Mouse (Mus musculus): ENCODE results near the gene Clps. TPM values are rescaled to one million over a fixed set of nuclear protein-coding genes. Genes with fewer than 3 reads are reported as not detected.
"Not testable (repeated sequence)": the region's sequence is repeated elsewhere in the genome, so short reads cannot be mapped to it uniquely, and the experiment has no call there.

The Clps gene
- total RNA-seq, 2 experiments from 2014 or later, result not detected

- TF ChIP-seq CTCF (conservative IDR thresholded peaks at IDR 0.05), result no peak
- H3K27ac ChIP-seq, result no peak overlapping the region
- H3K4me3 ChIP-seq, result no peak overlapping the region
- DNase-seq (ENCODE audit: low spot score in 2 of 2), result no peak
These were observed 12.4 kb upstream of the Clps start for GRCm38 (mm10) chr17:28572941-28573340.

GRCm38 (mm10) chr17:28572521-28572920 is 12.0 kb upstream of the Clps start:
- TF ChIP-seq CTCF (conservative IDR thresholded peaks at IDR 0.05), result no peak
- DNase-seq (ENCODE audit: low spot score in 2 of 2), result no peak
- no peak overlapping the region for H3K27ac ChIP-seq
- H3K4me3 ChIP-seq, result no peak overlapping the region

- TF ChIP-seq CTCF (conservative IDR thresholded peaks at IDR 0.05), result no peak
- Histone ChIP-seq H3K4me3 (no peak overlapping the region), H3K27ac (no peak overlapping the region)
- no peak for DNase-seq (ENCODE audit: low spot score in 2 of 2)
These were observed 11.3 kb upstream of the Clps start for GRCm38 (mm10) chr17:28571868-28572267.

GRCm38 (mm10) chr17:28567541-28567940 is 7.0 kb upstream of the Clps start:
- no peak overlapping the region for H3K4me3 ChIP-seq
- no peak for TF ChIP-seq CTCF (conservative IDR thresholded peaks at IDR 0.05)
- H3K27ac ChIP-seq, result no peak overlapping the region
- no peak for DNase-seq (ENCODE audit: low spot score in 2 of 2)

- H3K4me3 ChIP-seq, result no peak overlapping the region
- H3K27ac ChIP-seq, result no peak overlapping the region
- DNase-seq (ENCODE audit: low spot score in 2 of 2), result no peak
- no peak for TF ChIP-seq CTCF (conservative IDR thresholded peaks at IDR 0.05)
These were observed 4.6 kb upstream of the Clps start for GRCm38 (mm10) chr17:28565181-28565580.

GRCm38 (mm10) chr17:28561613-28562012 is 1.0 kb upstream of the Clps start:
- H3K27ac ChIP-seq, result no peak overlapping the region
- H3K4me3 ChIP-seq, result no peak overlapping the region
- DNase-seq (ENCODE audit: low spot score in 2 of 2), result no peak
- no peak for TF ChIP-seq CTCF (conservative IDR thresholded peaks at IDR 0.05)

GRCm38 (mm10) chr17:28557772-28558171 is 2.8 kb downstream of the Clps start:
- no peak for TF ChIP-seq CTCF (conservative IDR thresholded peaks at IDR 0.05)
- Histone ChIP-seq H3K4me3 (no peak overlapping the region), H3K27ac (no peak overlapping the region)
- no peak for DNase-seq (ENCODE audit: low spot score in 2 of 2)

GRCm38 (mm10) chr17:28556635-28557396 is 3.8 kb downstream of the Clps start:
- Histone ChIP-seq H3K27ac (peak overlapping the region; percentile 86; the same call in 1 of the 2 replicates), H3K4me3 (no peak overlapping the region)
- no peak for TF ChIP-seq CTCF (conservative IDR thresholded peaks at IDR 0.05)
- no peak for DNase-seq (ENCODE audit: low spot score in 2 of 2)

- DNase-seq (ENCODE audit: low spot score in 2 of 2); H3K27ac ChIP-seq; H3K4me3 ChIP-seq: not testable (repeated sequence)
These were observed 6.5 kb downstream of the Clps start for GRCm38 (mm10) chr17:28554021-28554420.

- DNase-seq (ENCODE audit: low spot score in 2 of 2), result peak; percentile 62 to 76
- Histone ChIP-seq H3K4me3 (no peak overlapping the region), H3K27ac (no peak overlapping the region)
- TF ChIP-seq CTCF (conservative IDR thresholded peaks at IDR 0.05), result peak; percentile 97
These were observed 7.3 kb downstream of the Clps start for GRCm38 (mm10) chr17:28553040-28553793.

- TF ChIP-seq CTCF (conservative IDR thresholded peaks at IDR 0.05), result no peak
- Histone ChIP-seq H3K4me3 (no peak within 1 kb of the TSS), H3K27ac (no peak within 1 kb of the TSS)
- no peak for DNase-seq (ENCODE audit: low spot score in 2 of 2)
These were observed 11.5 kb downstream of the Clps start, which contains the start of gene Clpsl2 for GRCm38 (mm10) chr17:28549111-28549510. TSS of gene Clpsl2 (plus strand) at chr17:28549411.

- DNase-seq (ENCODE audit: low spot score in 2 of 2), result no peak
These were observed 12.0 kb downstream of the Clps start for GRCm38 (mm10) chr17:28548550-28548949.

GRCm38 (mm10) chr17:28546925-28547324 is 13.6 kb downstream of the Clps start:
- no peak overlapping the region for H3K4me3 ChIP-seq
- TF ChIP-seq CTCF (conservative IDR thresholded peaks at IDR 0.05), result peak; percentile 72
- H3K27ac ChIP-seq, result no peak overlapping the region
- no peak for DNase-seq (ENCODE audit: low spot score in 2 of 2)

More at GRCm38 (mm10) chr17:28548550-28548949, 12.0 kb downstream of the Clps start:
- H3K27ac ChIP-seq, result no peak overlapping the region
- no peak overlapping the region for H3K4me3 ChIP-seq
- TF ChIP-seq CTCF (conservative IDR thresholded peaks at IDR 0.05), result no peak

Data from layer of hippocampus, adult 2 months (tissue).